Mouse (Mus musculus) CH12.LX (cell line): ENCODE measurements around the gene Dip2b. TPM values are rescaled to one million over a fixed set of nuclear protein-coding genes. Genes with fewer than 3 reads are reported as not detected.

Experiments
- DNase-seq: peaks from one replicate; pipeline ENCODE4 v3.0.0-alpha.2; 2013; ENCODE audit errors: extremely low read depth
- H3K27ac ChIP-seq: 2 replicates; pipeline ENCODE4 v1.5.1; 2012; ENCODE audit warnings: low read depth, mild to moderate bottlenecking, control low read depth, moderate library complexity; ENCODE audit not compliant: insufficient read depth
- H3K27me3 ChIP-seq: replicated peaks from 2 replicates; pipeline ENCODE3; 2012; ENCODE audit warnings: inconsistent platforms
- H3K36me3 ChIP-seq, 2 experiments: replicated peaks in 1 of 2; 2 replicates each; pipeline versions ENCODE3 to v1.6.1; 2012; ENCODE audit warnings: inconsistent platforms in 1 of 2, low read length in 1 of 2, mild to moderate bottlenecking in 1 of 2, mixed read lengths in 1 of 2, moderate library complexity in 1 of 2; ENCODE audit not compliant: control insufficient read depth in 1 of 2, insufficient read depth in 1 of 2
- H3K4me1 ChIP-seq, 2 experiments: 2 replicates each; pipeline ENCODE4 v1.6.1; 2012; ENCODE audit warnings: inconsistent platforms in 1 of 2, moderate library complexity in 1 of 2; ENCODE audit not compliant: insufficient read depth in 2 of 2, control insufficient read depth in 1 of 2
- H3K4me2 ChIP-seq: 2 replicates; pipeline ENCODE4 v1.6.1; 2012; ENCODE audit warnings: low read depth, mild to moderate bottlenecking, control low read depth; ENCODE audit not compliant: poor library complexity, insufficient read depth, severe bottlenecking
- H3K4me3 ChIP-seq, 3 experiments: fragments of 150-350 bp in 1 of 3; sonication (generic) in 1 of 3; replicated peaks in 1 of 3; 2 replicates each; pipeline versions ENCODE3 to v1.5.1; 2011 to 2012; ENCODE audit warnings: low read depth in 2 of 3, low read length in 2 of 3, mild to moderate bottlenecking in 2 of 3, moderate library complexity in 2 of 3, control low read depth in 1 of 3, improper control_type of control experiment in 1 of 3, inconsistent platforms in 1 of 3, mixed read lengths in 1 of 3; ENCODE audit not compliant: poor library complexity in 1 of 3
- H3K79me2 ChIP-seq: replicated peaks from 2 replicates; pipeline ENCODE4 v1.6.1; 2012; ENCODE audit warnings: mild to moderate bottlenecking, moderate library complexity; ENCODE audit not compliant: control insufficient read depth, poor library complexity, insufficient read depth, severe bottlenecking; ENCODE audit errors: extremely low read depth
- H3K9ac ChIP-seq: 2 replicates; pipeline ENCODE4 v1.6.1; 2012; ENCODE audit warnings: low read depth, mild to moderate bottlenecking, control low read depth, moderate library complexity; ENCODE audit not compliant: insufficient read depth
- H3K9me3 ChIP-seq: replicated peaks from 2 replicates; pipeline ENCODE3; 2012; ENCODE audit warnings: low read length, inconsistent platforms, mixed read lengths
- BHLHE40 ChIP-seq: IDR thresholded peaks from 2 replicates; pipeline ENCODE4 v1.6.1; 2011; ENCODE audit warnings: mild to moderate bottlenecking, low read depth, low read length, improper control_type of control experiment
- CHD1 ChIP-seq: IDR thresholded peaks from 2 replicates; pipeline ENCODE4 v1.6.1; 2012; ENCODE audit warnings: low read depth, low read length, improper control_type of control experiment, inconsistent platforms
- CHD2 ChIP-seq: IDR thresholded peaks from 2 replicates; pipeline ENCODE4 v1.6.1; 2011; ENCODE audit warnings: low read length, improper control_type of control experiment
- CTCF ChIP-seq, 2 experiments: IDR thresholded peaks in 1 of 2; conservative IDR thresholded peaks in 1 of 2; 2 replicates each; pipeline ENCODE4 v1.5.1; 2011 to 2012; ENCODE audit warnings: low read depth in 2 of 2, low read length in 2 of 2, improper control_type of control experiment in 1 of 2, inconsistent platforms in 1 of 2, mild to moderate bottlenecking in 1 of 2, moderate library complexity in 1 of 2
- E2F4 ChIP-seq: IDR thresholded peaks from 2 replicates; pipeline ENCODE4 v1.6.1; 2011; ENCODE audit warnings: low read depth, low read length, improper control_type of control experiment; ENCODE audit not compliant: insufficient replicate concordance
- ELF1 ChIP-seq: IDR thresholded peaks from 2 replicates; pipeline ENCODE4 v1.6.1; 2014; ENCODE audit warnings: low read depth, mild to moderate bottlenecking, inconsistent platforms, low read length, improper control_type of control experiment
- EP300 ChIP-seq: IDR thresholded peaks from 2 replicates; pipeline ENCODE4 v1.6.1; 2011; ENCODE audit warnings: low read length, improper control_type of control experiment
- ETS1 ChIP-seq: conservative IDR thresholded peaks from 2 replicates; pipeline ENCODE4 v1.6.1; 2012; ENCODE audit warnings: low read depth, mild to moderate bottlenecking, inconsistent platforms, low read length, improper control_type of control experiment, moderate library complexity
- GABPA ChIP-seq: IDR thresholded peaks from 2 replicates; pipeline ENCODE4 v1.6.1; 2012; ENCODE audit warnings: low read depth, low read length, improper control_type of control experiment, inconsistent platforms; ENCODE audit not compliant: insufficient replicate concordance
- HCFC1 ChIP-seq: IDR thresholded peaks from 2 replicates; pipeline ENCODE4 v1.6.1; 2012; ENCODE audit warnings: low read depth, mild to moderate bottlenecking, inconsistent platforms, low read length, improper control_type of control experiment
- IRF4 ChIP-seq: IDR thresholded peaks from 2 replicates; pipeline ENCODE4 v1.6.1; 2014; ENCODE audit warnings: low read depth, mild to moderate bottlenecking, inconsistent platforms, low read length, improper control_type of control experiment
- JUN ChIP-seq: IDR thresholded peaks from 2 replicates; pipeline ENCODE4 v1.6.1; 2011; ENCODE audit warnings: low read depth, mild to moderate bottlenecking, low read length, improper control_type of control experiment, moderate library complexity; ENCODE audit not compliant: insufficient read depth
- JUND ChIP-seq: conservative IDR thresholded peaks from 2 replicates; pipeline ENCODE4 v1.6.1; 2011; ENCODE audit warnings: low read depth, low read length, improper control_type of control experiment
- KAT2A ChIP-seq: IDR thresholded peaks from 2 replicates; pipeline ENCODE4 v1.6.1; 2012; ENCODE audit warnings: low read length, improper control_type of control experiment, inconsistent platforms; ENCODE audit not compliant: insufficient replicate concordance
- MAFK ChIP-seq: IDR thresholded peaks from 2 replicates; pipeline ENCODE4 v1.6.1; 2011; ENCODE audit warnings: low read length, improper control_type of control experiment; ENCODE audit not compliant: insufficient replicate concordance
- MAX ChIP-seq: IDR thresholded peaks from 2 replicates; pipeline ENCODE4 v1.6.1; 2011; ENCODE audit warnings: low read length, improper control_type of control experiment
- MAZ ChIP-seq: IDR thresholded peaks from 2 replicates; pipeline ENCODE4 v1.6.1; 2012; ENCODE audit warnings: low read depth, mild to moderate bottlenecking, inconsistent platforms, low read length, improper control_type of control experiment, moderate library complexity
- MEF2A ChIP-seq: IDR thresholded peaks from 2 replicates; pipeline ENCODE4 v1.6.1; 2014; ENCODE audit warnings: low read depth, mild to moderate bottlenecking, inconsistent platforms, low read length, improper control_type of control experiment, borderline replicate concordance
- MXI1 ChIP-seq: IDR thresholded peaks from 2 replicates; pipeline ENCODE4 v1.6.1; 2011; ENCODE audit warnings: mild to moderate bottlenecking, low read depth, low read length, improper control_type of control experiment
- MYC ChIP-seq: IDR thresholded peaks from 2 replicates; pipeline ENCODE4 v1.6.1; 2011; ENCODE audit warnings: low read depth, mild to moderate bottlenecking, improper control_type of control experiment, low read length
- NELFE ChIP-seq: IDR thresholded peaks from 2 replicates; pipeline ENCODE4 v1.6.1; 2011; ENCODE audit warnings: low read depth, low read length, improper control_type of control experiment
- NRF1 ChIP-seq: IDR thresholded peaks from 2 replicates; pipeline ENCODE4 v1.6.1; 2014; ENCODE audit warnings: low read depth, mild to moderate bottlenecking, inconsistent platforms, low read length, improper control_type of control experiment, moderate library complexity
- PAX5 ChIP-seq: IDR thresholded peaks from 2 replicates; pipeline ENCODE4 v1.6.1; 2012; ENCODE audit warnings: low read length, inconsistent platforms, mixed read lengths
- POLR2A ChIP-seq: IDR thresholded peaks from 2 replicates; pipeline ENCODE4 v1.6.1; 2011; ENCODE audit warnings: low read depth, mild to moderate bottlenecking, improper control_type of control experiment, low read length
- POLR2AphosphoS2 ChIP-seq: IDR thresholded peaks from 2 replicates; pipeline ENCODE4 v1.6.1; 2011; ENCODE audit warnings: low read depth, low read length, improper control_type of control experiment
- RAD21 ChIP-seq: IDR thresholded peaks from 2 replicates; pipeline ENCODE4 v1.6.1; 2011; ENCODE audit warnings: low read depth, mild to moderate bottlenecking, low read length, improper control_type of control experiment, moderate library complexity
- RCOR1 ChIP-seq: conservative IDR thresholded peaks from 2 replicates; pipeline ENCODE4 v1.6.1; 2012; ENCODE audit warnings: low read depth, mild to moderate bottlenecking, inconsistent platforms, low read length, improper control_type of control experiment
- SIN3A ChIP-seq: IDR thresholded peaks from 2 replicates; pipeline ENCODE4 v1.6.1; 2012; ENCODE audit warnings: low read length, improper control_type of control experiment, inconsistent platforms
- SMC3 ChIP-seq: IDR thresholded peaks from 2 replicates; pipeline ENCODE4 v1.6.1; 2011; ENCODE audit warnings: low read depth, low read length, improper control_type of control experiment
- TBP ChIP-seq: conservative IDR thresholded peaks from 2 replicates; pipeline ENCODE4 v1.6.1; 2011; ENCODE audit warnings: low read depth, low read length, improper control_type of control experiment
- TCF12 ChIP-seq: IDR thresholded peaks from 2 replicates; pipeline ENCODE4 v1.6.1; 2014; ENCODE audit warnings: low read depth, mild to moderate bottlenecking, inconsistent platforms, low read length, improper control_type of control experiment
- UBTF ChIP-seq: IDR thresholded peaks from 2 replicates; pipeline ENCODE4 v1.6.1; 2012; ENCODE audit warnings: low read depth, mild to moderate bottlenecking, inconsistent platforms, low read length, improper control_type of control experiment, moderate library complexity
- USF1 ChIP-seq: IDR thresholded peaks from 2 replicates; pipeline ENCODE4 v1.6.1; 2014; ENCODE audit warnings: low read depth, mild to moderate bottlenecking, inconsistent platforms, low read length, improper control_type of control experiment
- USF2 ChIP-seq: conservative IDR thresholded peaks from 2 replicates; pipeline ENCODE4 v1.6.1; 2011; ENCODE audit warnings: low read depth, low read length, improper control_type of control experiment
- ZC3H11A ChIP-seq: IDR thresholded peaks from 2 replicates; pipeline ENCODE4 v1.6.1; 2012; ENCODE audit warnings: low read depth, mild to moderate bottlenecking, inconsistent platforms, low read length, improper control_type of control experiment
- ZKSCAN1 ChIP-seq: IDR thresholded peaks from 2 replicates; pipeline ENCODE4 v1.6.1; 2012; ENCODE audit warnings: low read depth, inconsistent platforms, low read length, improper control_type of control experiment, borderline replicate concordance
- ZMIZ1 ChIP-seq: IDR thresholded peaks from 2 replicates; pipeline ENCODE4 v1.6.1; 2012; ENCODE audit warnings: low read depth, mild to moderate bottlenecking, inconsistent platforms, low read length, improper control_type of control experiment
- ZNF384 ChIP-seq: IDR thresholded peaks from 2 replicates; pipeline ENCODE4 v1.6.1; 2012; ENCODE audit warnings: low read depth, low read length, improper control_type of control experiment, inconsistent platforms
- dilution Hi-C: fragments of 300-500 bp; cut with MboI; formaldehyde crosslinking; loops from 2 replicates; pipeline ENCODE4 v1.14.3; 2020; ENCODE audit warnings: low sequenced_read_pairs; ENCODE audit not compliant: extremely low pct_unique_long_range_greater_than_20kb, extremely low pct_ligation_motif_present
- in situ Hi-C: fragments of 300-500 bp; cut with MboI; formaldehyde crosslinking; loops from 3 replicates; pipeline ENCODE4 v1.14.3; 2019; ENCODE audit warnings: low sequenced_read_pairs, low pct_ligation_motif_present, low pct_unique_long_range_greater_than_20kb, mixed read lengths
- polyA plus RNA-seq: library from polyadenylated mRNA; unstranded; fragments of >175 nt; gene quantifications from 2 replicates; pipeline ENCODE4 v1.2.1, GENCODE M21; 2012; ENCODE audit warnings: low read depth; ENCODE audit not compliant: insufficient read length
- total RNA-seq, 2 experiments: library from RNA; depleted of rRNA; stranded (reverse); fragments of 300-350 nt in 1 of 2; fragments of >200 nt in 1 of 2; gene quantifications; 2 replicates each; pipeline ENCODE4 v1.2.3; 2012 to 2014

The Dip2b gene
- total and polyA plus RNA-seq, 3 experiments, result 15.7 to 18.2 (median 16.7) TPM

- H3K36me3 ChIP-seq, result peaks cover 0 to 9% of the 10 kb centered on the region in 2 experiments
- in situ Hi-C loops (loop anchor here (5.0 kb wide), 1 partner anchor 294 kb away; no protein-coding TSS in a partner anchor), dilution Hi-C loops (no loop called here)
- H3K4me2 ChIP-seq, result peak overlapping the region; percentile 16; the same call in 1 of the 2 replicates
- peak; percentile 67 for DNase-seq
- H3K4me1 ChIP-seq, result peaks cover 5 to 13% of the 10 kb centered on the region in 2 experiments; a peak in 3 of 4 replicates
- no peak overlapping the region for H3K4me3 ChIP-seq
- no peaks in the 10 kb centered on the region for H3K27me3 ChIP-seq
- TF ChIP-seq MEF2A, result no peak
- peak; percentile 92 for TF ChIP-seq RAD21
- TF ChIP-seq JUN, result no peak
- no peak for TF ChIP-seq CHD1
- no peak for TF ChIP-seq UBTF
- TF ChIP-seq MAX, result no peak
- TF ChIP-seq NRF1, result no peak
- peak; percentile 63 for TF ChIP-seq ZC3H11A
- no peak for TF ChIP-seq E2F4
- no peak for TF ChIP-seq KAT2A
- no peak for TF ChIP-seq MXI1
- no peak for TF ChIP-seq USF1
- TF ChIP-seq USF2, result no peak
- TF ChIP-seq POLR2AphosphoS2, result no peak
- no peak for TF ChIP-seq EP300
- TF ChIP-seq NELFE, result peak; percentile 51; the same call in 1 of the 2 replicates
- TF ChIP-seq ELF1, result no peak
- TF ChIP-seq ETS1, result no peak
- no peak for TF ChIP-seq TBP
- peak; percentile 79 for TF ChIP-seq ZNF384
- no peak for TF ChIP-seq POLR2A
- TF ChIP-seq MYC, result 0 out of 2 replicates have a peak, but pooled peaks have one; percentile 52
- no peak for TF ChIP-seq RCOR1
- no peak for TF ChIP-seq BHLHE40
- peak; percentile 51; the same call in 1 of the 2 replicates for TF ChIP-seq IRF4
- TF ChIP-seq HCFC1, result no peak
- no peak for TF ChIP-seq ZKSCAN1
- no peak; the same call in 1 of the 2 replicates for TF ChIP-seq SIN3A
- no peak for TF ChIP-seq PAX5
- no peak for TF ChIP-seq GABPA
- no peak for TF ChIP-seq CHD2
- TF ChIP-seq TCF12, result no peak
- TF ChIP-seq JUND, result no peak; the same call in 1 of the 2 replicates
- peak; percentile 100 for TF ChIP-seq MAFK
- TF ChIP-seq SMC3, result peak; percentile 78
- no peak for TF ChIP-seq ZMIZ1
- TF ChIP-seq MAZ, result no peak
- TF ChIP-seq CTCF (conservative IDR thresholded peaks at IDR 0.05 in 1 of 2, IDR thresholded peaks at IDR 0.05 in 1 of 2; ENCODE audit: low read depth in 2 of 2, low read length in 2 of 2), result peak; percentile 52 to 89; a peak in 3 of 4 replicates
- no peaks in the 10 kb centered on the region for H3K79me2 ChIP-seq
- H3K9ac ChIP-seq, result no peak overlapping the region
- H3K9me3 ChIP-seq, result peaks cover 3% of the 10 kb centered on the region
- H3K27ac ChIP-seq, result no peak overlapping the region
Observed at GRCm38 (mm10) chr15:100022923-100023322, 15.5 kb upstream of the Dip2b start.
